Mouse (Mus musculus): ENCODE measurements around the gene 4930595M18Rik. TPM values are rescaled to one million over a fixed set of nuclear protein-coding genes. Genes with fewer than 3 reads are reported as not detected.

4930595M18Rik gene
- total RNA-seq (2014; fragmentation: Nextera tagmentation), result not detected in 2 replicates
- total RNA-seq (2017), result not detected in 2 replicates

GRCm38 (mm10) chrX:81458021-81458420, at the start of gene 4930595M18Rik:
4930595M18Rik (minus strand) TSS chrX:81458121.
- no peak for ATAC-seq (replicated peaks; ENCODE audit: poor library complexity, severe bottlenecking)

- no peak for ATAC-seq (replicated peaks; ENCODE audit: poor library complexity, severe bottlenecking)
These were observed 14.6 kb upstream of the 4930595M18Rik start for GRCm38 (mm10) chrX:81472500-81472899.
